Mouse (Mus musculus): ENCODE results near the gene Sema4a. TPM values are rescaled to one million over a fixed set of nuclear protein-coding genes. Genes with fewer than 3 reads are reported as not detected.
A peak's percentile ranks its signal among the peaks of the same experiment; 100 is the strongest.
"Not testable (repeated sequence)": the region's sequence is repeated elsewhere in the genome, so short reads cannot be mapped to it uniquely, and the experiment has no call there.

Sema4a gene
- polyA plus RNA-seq, 1 experiment from 2014 or later: 5.3 TPM

- DNase-seq (ENCODE audit: low spot score): no peak
- WGBS: 72% methylated on average over 7 of the region's 7 CpGs
- H3K4me2 ChIP-seq (ENCODE audit: low read depth, low read length): no peak overlapping the region
Measured at GRCm38 (mm10) chr3:88442888-88443287, 18.1 kb downstream of the Sema4a start.

DNA sequence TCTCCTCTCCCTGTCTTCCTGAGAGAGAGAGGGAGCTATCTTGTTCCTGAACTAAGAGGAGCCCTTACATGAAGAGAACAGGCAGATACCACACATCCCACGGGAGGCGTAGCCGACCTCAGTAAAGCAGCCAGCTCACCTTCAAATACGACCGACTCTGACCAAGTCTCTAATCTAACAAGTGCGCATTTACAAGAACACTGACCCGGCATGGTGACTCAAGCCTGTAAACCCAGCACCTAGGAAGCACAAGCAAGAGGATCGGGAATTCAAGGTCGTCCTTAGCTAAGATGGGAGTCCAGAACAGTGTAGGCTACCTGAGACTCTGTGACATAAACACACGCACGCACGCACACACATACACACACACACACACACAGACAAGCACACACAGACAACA lies 18.5 kb downstream of the Sema4a start:
- Histone ChIP-seq H3K4me1 (ENCODE audit: control insufficient read depth, insufficient read depth, low read length) (no peaks in the 10 kb centered on the region), H3K9ac (replicated peaks; ENCODE audit: low read length) (no peak overlapping the region), H3K9me3 (replicated peaks; ENCODE audit: control insufficient read depth, low read length) (no peaks in the 10 kb centered on the region), H3K4me2 (ENCODE audit: low read depth, low read length) (no peak overlapping the region), H3K4me3 (ENCODE audit: low read depth, low read length) (no peak overlapping the region), H3K27me3 (ENCODE audit: control insufficient read depth, insufficient read depth, low read length) (no peaks in the 10 kb centered on the region), H3K27ac (replicated peaks; ENCODE audit: low read depth, low read length) (no peak overlapping the region), H3K36me3 (replicated peaks; ENCODE audit: control insufficient read depth, insufficient read depth, low read depth, low read length) (no peaks in the 10 kb centered on the region)
- ATAC-seq (replicated peaks; ENCODE audit: insufficient number of reproducible peaks, low FRiP score, low TSS enrichment, low read depth): no peak
- no peak for DNase-seq (ENCODE audit: low spot score)
- 85% methylated on average over 12 of the region's 12 CpGs for WGBS

More at GRCm38 (mm10) chr3:88442888-88443287, 18.1 kb downstream of the Sema4a start:
- no peaks in the 10 kb centered on the region for H3K27me3 ChIP-seq (ENCODE audit: control insufficient read depth, insufficient read depth, low read length)
- H3K27ac ChIP-seq (replicated peaks; ENCODE audit: low read depth, low read length): no peak overlapping the region
- ATAC-seq (replicated peaks; ENCODE audit: insufficient number of reproducible peaks, low FRiP score, low TSS enrichment, low read depth): no peak
- no peaks in the 10 kb centered on the region for H3K9me3 ChIP-seq (replicated peaks; ENCODE audit: control insufficient read depth, low read length)
- no peak overlapping the region for H3K9ac ChIP-seq (replicated peaks; ENCODE audit: low read length)
- no peaks in the 10 kb centered on the region for H3K36me3 ChIP-seq (replicated peaks; ENCODE audit: control insufficient read depth, insufficient read depth, low read depth, low read length)
- H3K4me1 ChIP-seq (ENCODE audit: control insufficient read depth, insufficient read depth, low read length): no peaks in the 10 kb centered on the region
- no peak overlapping the region for H3K4me3 ChIP-seq (ENCODE audit: low read depth, low read length)

GRCm38 (mm10) chr3:88440500-88441381 lies 20.2 kb downstream of the Sema4a start:
- peak; percentile 72 for DNase-seq (ENCODE audit: low spot score)
- Histone ChIP-seq H3K4me2 (ENCODE audit: low read depth, low read length) (no peak overlapping the region; the same call in 1 of the 2 replicates), H3K27me3 (ENCODE audit: control insufficient read depth, insufficient read depth, low read length) (no peaks in the 10 kb centered on the region), H3K9me3 (replicated peaks; ENCODE audit: control insufficient read depth, low read length) (no peaks in the 10 kb centered on the region), H3K27ac (replicated peaks; ENCODE audit: low read depth, low read length) (no peak overlapping the region), H3K9ac (replicated peaks; ENCODE audit: low read length) (peak overlapping the region; percentile 34; the same call in 1 of the 2 replicates), H3K4me3 (ENCODE audit: low read depth, low read length) (no peak overlapping the region), H3K4me1 (ENCODE audit: control insufficient read depth, insufficient read depth, low read length) (no peaks in the 10 kb centered on the region), H3K36me3 (replicated peaks; ENCODE audit: control insufficient read depth, insufficient read depth, low read depth, low read length) (no peaks in the 10 kb centered on the region)
- 0 out of 2 replicates have a peak, but pooled peaks have one; percentile 24 for ATAC-seq (replicated peaks; ENCODE audit: insufficient number of reproducible peaks, low FRiP score, low TSS enrichment, low read depth)
- 24% methylated on average over 27 of the region's 27 CpGs for WGBS

DNA sequence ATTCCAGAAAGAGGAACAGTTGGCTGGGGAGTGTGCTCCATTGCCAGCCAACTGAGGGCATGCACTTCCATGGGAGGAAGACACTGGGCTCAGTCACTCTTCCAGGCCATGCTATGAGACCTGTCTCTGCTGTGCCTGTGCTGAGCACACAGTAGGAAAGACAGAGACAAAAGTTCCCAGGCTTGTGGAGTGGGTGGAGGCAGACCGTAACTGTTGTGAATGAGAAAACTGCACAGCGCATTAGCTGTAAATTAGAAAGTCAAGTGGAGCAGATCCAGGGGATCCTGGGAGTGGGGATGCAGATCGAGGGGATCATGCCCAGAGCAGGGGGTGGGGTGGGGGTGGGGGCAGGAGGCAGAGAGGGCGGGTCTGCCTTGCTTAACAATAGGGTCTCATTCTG lies 21.4 kb downstream of the Sema4a start:
- H3K36me3 ChIP-seq (replicated peaks; ENCODE audit: control insufficient read depth, insufficient read depth, low read depth, low read length): no peaks in the 10 kb centered on the region
- H3K4me3 ChIP-seq (ENCODE audit: low read depth, low read length): no peak overlapping the region
- ATAC-seq (replicated peaks; ENCODE audit: insufficient number of reproducible peaks, low FRiP score, low TSS enrichment, low read depth) (no peak), DNase-seq (ENCODE audit: low spot score) (no peak)
- H3K4me2 ChIP-seq (ENCODE audit: low read depth, low read length): no peak overlapping the region
- no peaks in the 10 kb centered on the region for H3K9me3 ChIP-seq (replicated peaks; ENCODE audit: control insufficient read depth, low read length)
- no peak overlapping the region for H3K27ac ChIP-seq (replicated peaks; ENCODE audit: low read depth, low read length)
- no peak overlapping the region for H3K9ac ChIP-seq (replicated peaks; ENCODE audit: low read length)
- 65% methylated on average over 4 of the region's 4 CpGs for WGBS
- H3K27me3 ChIP-seq (ENCODE audit: control insufficient read depth, insufficient read depth, low read length): no peaks in the 10 kb centered on the region
- no peaks in the 10 kb centered on the region for H3K4me1 ChIP-seq (ENCODE audit: control insufficient read depth, insufficient read depth, low read length)

DNA sequence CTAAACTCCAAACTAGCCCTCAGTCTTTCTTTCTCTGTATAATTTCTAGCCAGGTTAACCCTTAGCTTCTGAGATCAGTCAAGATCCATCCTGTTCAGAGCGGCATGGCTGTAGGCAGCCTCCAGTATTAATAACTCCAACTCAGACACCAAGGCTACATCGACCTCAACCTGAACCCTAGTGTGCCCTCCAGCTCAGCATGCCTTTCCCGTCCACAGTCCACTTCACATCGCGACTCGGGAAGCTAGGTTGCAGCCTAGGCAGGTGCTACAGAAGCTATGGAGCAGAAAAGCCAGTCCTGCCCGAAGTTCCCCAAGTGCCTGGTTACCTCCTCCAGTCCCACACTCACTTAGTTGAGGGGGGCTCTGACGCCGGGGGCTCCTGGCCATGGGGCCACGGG lies 23.5 kb downstream of the Sema4a start:
- no peaks in the 10 kb centered on the region for H3K36me3 ChIP-seq (replicated peaks; ENCODE audit: control insufficient read depth, insufficient read depth, low read depth, low read length)
- no peak overlapping the region for H3K4me2 ChIP-seq (ENCODE audit: low read depth, low read length)
- H3K27ac ChIP-seq (replicated peaks; ENCODE audit: low read depth, low read length): no peak overlapping the region
- H3K27me3 ChIP-seq (ENCODE audit: control insufficient read depth, insufficient read depth, low read length): no peaks in the 10 kb centered on the region
- no peaks in the 10 kb centered on the region for H3K9me3 ChIP-seq (replicated peaks; ENCODE audit: control insufficient read depth, low read length)
- ATAC-seq (replicated peaks; ENCODE audit: insufficient number of reproducible peaks, low FRiP score, low TSS enrichment, low read depth): no peak
- WGBS: 79% methylated on average over 10 of the region's 10 CpGs
- H3K4me3 ChIP-seq (ENCODE audit: low read depth, low read length): no peak overlapping the region
- no peak overlapping the region for H3K9ac ChIP-seq (replicated peaks; ENCODE audit: low read length)
- no peak for DNase-seq (ENCODE audit: low spot score)
- H3K4me1 ChIP-seq (ENCODE audit: control insufficient read depth, insufficient read depth, low read length): no peaks in the 10 kb centered on the region

GRCm38 (mm10) chr3:88436395-88437201 lies 24.4 kb downstream of the Sema4a start:
- Histone ChIP-seq H3K27me3 (ENCODE audit: control insufficient read depth, insufficient read depth, low read length) (no peaks in the 10 kb centered on the region), H3K4me1 (ENCODE audit: control insufficient read depth, insufficient read depth, low read length) (no peaks in the 10 kb centered on the region), H3K36me3 (replicated peaks; ENCODE audit: control insufficient read depth, insufficient read depth, low read depth, low read length) (no peaks in the 10 kb centered on the region), H3K4me2 (ENCODE audit: low read depth, low read length) (peak overlapping the region; percentile 42), H3K4me3 (ENCODE audit: low read depth, low read length) (peak overlapping the region; percentile 17), H3K27ac (replicated peaks; ENCODE audit: low read depth, low read length) (no peak overlapping the region), H3K9me3 (replicated peaks; ENCODE audit: control insufficient read depth, low read length) (no peaks in the 10 kb centered on the region), H3K9ac (replicated peaks; ENCODE audit: low read length) (peak overlapping the region; percentile 20)
- 8% methylated on average over 29 of the region's 29 CpGs for WGBS
- ATAC-seq (replicated peaks; ENCODE audit: insufficient number of reproducible peaks, low FRiP score, low TSS enrichment, low read depth): peak; percentile 92
- DNase-seq (ENCODE audit: low spot score): peak; percentile 69

DNA sequence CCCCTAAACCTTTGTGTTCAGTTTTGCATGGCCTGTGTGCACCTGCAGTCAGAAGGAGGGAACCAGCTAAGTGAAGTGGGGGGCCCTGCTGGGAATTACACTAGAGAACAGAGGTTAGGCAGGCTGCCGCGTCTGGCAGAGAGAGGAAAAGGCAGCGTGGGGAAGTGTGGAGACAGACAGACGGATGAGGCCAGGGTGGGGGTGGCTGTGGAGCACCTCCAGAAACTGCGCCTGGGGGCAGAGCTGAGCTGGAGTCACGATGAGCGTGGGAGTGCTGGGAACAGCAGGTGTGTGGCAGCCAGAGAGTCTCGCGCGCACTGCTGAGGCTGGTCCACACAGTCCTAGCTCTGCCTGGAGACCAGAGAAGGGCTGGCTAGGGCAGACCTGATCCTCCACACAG lies 25.5 kb downstream of the Sema4a start:
- no peak for DNase-seq (ENCODE audit: low spot score)
- Histone ChIP-seq H3K27me3 (ENCODE audit: control insufficient read depth, insufficient read depth, low read length) (no peaks in the 10 kb centered on the region), H3K9ac (replicated peaks; ENCODE audit: low read length) (no peak overlapping the region), H3K4me2 (ENCODE audit: low read depth, low read length) (no peak overlapping the region), H3K4me1 (ENCODE audit: control insufficient read depth, insufficient read depth, low read length) (no peaks in the 10 kb centered on the region), H3K4me3 (ENCODE audit: low read depth, low read length) (no peak overlapping the region), H3K9me3 (replicated peaks; ENCODE audit: control insufficient read depth, low read length) (no peaks in the 10 kb centered on the region), H3K27ac (replicated peaks; ENCODE audit: low read depth, low read length) (no peak overlapping the region), H3K36me3 (replicated peaks; ENCODE audit: control insufficient read depth, insufficient read depth, low read depth, low read length) (no peaks in the 10 kb centered on the region)
- 62% methylated on average over 10 of the region's 10 CpGs for WGBS
- ATAC-seq (replicated peaks; ENCODE audit: insufficient number of reproducible peaks, low FRiP score, low TSS enrichment, low read depth): no peak

GRCm38 (mm10) chr3:88428639-88429038 lies 32.3 kb downstream of the Sema4a start:
- ATAC-seq (replicated peaks; ENCODE audit: insufficient number of reproducible peaks, low FRiP score, low TSS enrichment, low read depth); H3K4me2 ChIP-seq (ENCODE audit: low read depth, low read length); H3K27ac ChIP-seq (replicated peaks; ENCODE audit: low read depth, low read length); H3K9ac ChIP-seq (replicated peaks; ENCODE audit: low read length); H3K9me3 ChIP-seq (replicated peaks; ENCODE audit: control insufficient read depth, low read length); H3K4me3 ChIP-seq (ENCODE audit: low read depth, low read length); DNase-seq (ENCODE audit: low spot score); H3K36me3 ChIP-seq (replicated peaks; ENCODE audit: control insufficient read depth, insufficient read depth, low read depth, low read length); H3K4me1 ChIP-seq (ENCODE audit: control insufficient read depth, insufficient read depth, low read length); H3K27me3 ChIP-seq (ENCODE audit: control insufficient read depth, insufficient read depth, low read length): not testable (repeated sequence)
- WGBS: 71% methylated on average over 8 of the region's 8 CpGs
